Mouse (Mus musculus): ENCODE measurements around the gene Rgl2.

The Rgl2 gene

GRCm38 (mm10) chr17:33908331-33909076, 20.8 kb upstream of the Rgl2 start:
- Histone ChIP-seq H3K9me3 (ENCODE audit: low read length) (no peaks in the 10 kb centered on the region), H3K36me3 (ENCODE audit: insufficient read depth, low read length) (peaks cover 38% of the 10 kb centered on the region), H3K4me1 (replicated peaks; ENCODE audit: low read depth, low read length) (peaks cover 60% of the 10 kb centered on the region), H3K4me3 (replicated peaks; ENCODE audit: low read length) (peak overlapping the region; percentile 98), H3K27me3 (ENCODE audit: insufficient read depth, low read length) (no peaks in the 10 kb centered on the region)
- TF ChIP-seq NANOG (IDR thresholded peaks at IDR 0.05; ENCODE audit: borderline replicate concordance, low read length) = no peak
- TF ChIP-seq POU5F1 (IDR thresholded peaks at IDR 0.05; ENCODE audit: borderline replicate concordance, low read length) = no peak
- no peak for TF ChIP-seq CTCF (conservative IDR thresholded peaks at IDR 0.05; ENCODE audit: low read length)

GRCm38 (mm10) chr17:33909077-33909868, 20.1 kb upstream of the Rgl2 start, which contains the start of gene Daxx:
Gene Daxx (plus strand): TSS chr17:33909414.
- H3K4me3 ChIP-seq (replicated peaks; ENCODE audit: low read length) = peak within 1 kb of the TSS; percentile 98
- H3K9me3 ChIP-seq (ENCODE audit: low read length) = no peaks in the 10 kb centered on the region
- TF ChIP-seq NANOG (IDR thresholded peaks at IDR 0.05; ENCODE audit: borderline replicate concordance, low read length) = no peak
- TF ChIP-seq CTCF (conservative IDR thresholded peaks at IDR 0.05; ENCODE audit: low read length) = no peak
- no peak for TF ChIP-seq POU5F1 (IDR thresholded peaks at IDR 0.05; ENCODE audit: borderline replicate concordance, low read length)
- H3K4me1 ChIP-seq (replicated peaks; ENCODE audit: low read depth, low read length) = peaks cover 60% of the 10 kb centered on the region
- no peaks in the 10 kb centered on the region for H3K27me3 ChIP-seq (ENCODE audit: insufficient read depth, low read length)
- peaks cover 45% of the 10 kb centered on the region for H3K36me3 ChIP-seq (ENCODE audit: insufficient read depth, low read length)

DNA sequence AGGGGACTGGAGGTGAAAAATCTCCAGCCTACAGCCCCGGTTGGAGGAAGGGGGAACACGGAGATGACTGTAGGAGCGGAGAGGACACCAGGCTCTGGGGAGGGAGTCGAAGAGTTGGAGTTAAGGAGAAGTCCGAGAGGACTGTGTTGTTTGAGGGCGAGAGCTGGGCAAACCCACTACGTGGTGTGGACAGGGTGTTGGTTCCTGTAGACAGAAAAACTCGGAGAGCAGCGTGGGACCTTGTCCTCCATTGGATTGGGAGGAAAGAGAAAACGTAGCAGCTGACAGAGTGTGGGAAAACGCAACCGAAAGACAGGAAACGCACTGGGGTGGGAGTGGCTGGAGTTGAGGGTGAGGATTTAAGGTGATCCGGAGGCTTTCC, 19.5 kb upstream of the Rgl2 start:
- peak overlapping the region; percentile 98 for H3K4me3 ChIP-seq (replicated peaks; ENCODE audit: low read length)

GRCm38 (mm10) chr17:33910346-33911051, 18.8 kb upstream of the Rgl2 start:
- Histone ChIP-seq H3K9me3 (ENCODE audit: low read length) (no peaks in the 10 kb centered on the region), H3K4me3 (replicated peaks; ENCODE audit: low read length) (peak overlapping the region; percentile 98), H3K27me3 (ENCODE audit: insufficient read depth, low read length) (no peaks in the 10 kb centered on the region), H3K4me1 (replicated peaks; ENCODE audit: low read depth, low read length) (peaks cover 70% of the 10 kb centered on the region), H3K36me3 (ENCODE audit: insufficient read depth, low read length) (peaks cover 56% of the 10 kb centered on the region)
- TF ChIP-seq POU5F1 (IDR thresholded peaks at IDR 0.05; ENCODE audit: borderline replicate concordance, low read length) (no peak), NANOG (IDR thresholded peaks at IDR 0.05; ENCODE audit: borderline replicate concordance, low read length) (no peak), CTCF (conservative IDR thresholded peaks at IDR 0.05; ENCODE audit: low read length) (no peak)

More for the DNA sequence above, 19.5 kb upstream of the Rgl2 start:
- H3K4me1 ChIP-seq (replicated peaks; ENCODE audit: low read depth, low read length) = peaks cover 66% of the 10 kb centered on the region
- TF ChIP-seq CTCF (conservative IDR thresholded peaks at IDR 0.05; ENCODE audit: low read length) = no peak
- TF ChIP-seq POU5F1 (IDR thresholded peaks at IDR 0.05; ENCODE audit: borderline replicate concordance, low read length) = no peak
- no peak for TF ChIP-seq NANOG (IDR thresholded peaks at IDR 0.05; ENCODE audit: borderline replicate concordance, low read length)
- H3K9me3 ChIP-seq (ENCODE audit: low read length) = no peaks in the 10 kb centered on the region
- H3K27me3 ChIP-seq (ENCODE audit: insufficient read depth, low read length) = no peaks in the 10 kb centered on the region
- H3K36me3 ChIP-seq (ENCODE audit: insufficient read depth, low read length) = peaks cover 51% of the 10 kb centered on the region

DNA sequence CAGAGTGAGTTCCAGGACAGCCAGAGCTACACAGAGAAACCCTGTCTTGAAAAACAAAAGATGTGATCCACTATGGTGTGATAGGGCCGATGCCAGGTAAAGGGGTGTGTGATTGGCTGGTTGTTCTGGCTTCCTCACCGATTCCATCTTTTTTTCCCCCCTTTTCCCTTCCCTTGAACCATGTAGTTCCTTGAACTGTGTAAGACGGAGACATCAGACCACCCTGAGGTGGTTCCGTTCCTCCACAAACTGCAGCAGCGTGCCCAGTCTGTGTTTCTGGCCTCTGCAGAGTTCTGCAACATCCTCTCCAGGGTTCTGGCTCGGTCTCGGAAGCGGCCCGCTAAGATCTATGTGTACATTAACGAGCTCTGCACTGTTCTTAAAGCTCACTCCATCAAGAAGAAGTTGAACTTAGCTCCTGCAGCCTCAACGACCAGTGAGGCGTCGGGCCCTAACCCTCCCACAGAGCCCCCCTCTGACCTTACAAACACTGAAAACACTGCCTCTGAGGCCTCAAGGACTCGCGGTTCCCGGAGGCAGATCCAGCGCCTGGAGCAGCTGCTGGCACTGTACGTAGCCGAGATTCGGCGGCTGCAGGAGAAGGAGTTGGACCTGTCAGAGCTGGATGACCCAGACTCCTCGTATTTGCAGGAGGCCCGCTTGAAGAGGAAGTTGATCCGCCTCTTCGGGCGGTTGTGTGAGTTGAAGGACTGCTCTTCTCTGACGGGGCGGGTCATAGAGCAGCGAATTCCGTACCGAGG, 18.1 kb upstream of the Rgl2 start:
- Histone ChIP-seq H3K27me3 (ENCODE audit: insufficient read depth, low read length) (no peaks in the 10 kb centered on the region), H3K4me1 (replicated peaks; ENCODE audit: low read depth, low read length) (peaks cover 69% of the 10 kb centered on the region), H3K4me3 (replicated peaks; ENCODE audit: low read length) (peak overlapping the region; percentile 98), H3K36me3 (ENCODE audit: insufficient read depth, low read length) (peaks cover 56% of the 10 kb centered on the region), H3K9me3 (ENCODE audit: low read length) (no peaks in the 10 kb centered on the region)
- TF ChIP-seq POU5F1 (IDR thresholded peaks at IDR 0.05; ENCODE audit: borderline replicate concordance, low read length) (no peak), NANOG (IDR thresholded peaks at IDR 0.05; ENCODE audit: borderline replicate concordance, low read length) (no peak), CTCF (conservative IDR thresholded peaks at IDR 0.05; ENCODE audit: low read length) (no peak)

DNA sequence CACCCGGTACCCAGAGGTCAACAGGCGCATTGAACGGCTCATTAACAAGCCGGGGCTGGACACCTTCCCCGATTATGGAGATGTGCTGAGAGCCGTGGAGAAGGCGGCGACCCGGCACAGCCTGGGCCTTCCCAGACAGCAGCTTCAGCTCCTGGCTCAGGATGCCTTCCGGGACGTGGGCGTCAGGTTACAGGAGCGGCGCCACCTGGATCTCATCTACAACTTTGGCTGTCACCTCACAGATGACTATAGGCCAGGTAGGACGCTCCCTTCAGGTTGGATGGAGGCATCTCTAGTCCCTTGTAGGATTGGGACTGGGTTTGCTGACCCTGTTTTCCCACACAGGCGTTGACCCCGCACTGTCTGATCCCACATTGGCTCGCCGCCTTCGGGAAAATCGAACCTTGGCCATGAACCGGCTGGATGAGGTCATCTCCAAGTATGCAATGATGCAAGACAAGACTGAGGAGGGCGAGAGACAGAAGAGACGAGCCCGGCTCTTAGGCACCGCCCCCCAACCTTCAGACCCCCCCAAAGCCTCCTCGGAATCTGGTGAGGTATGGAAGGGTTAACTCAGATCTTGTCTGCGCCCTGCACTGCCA, 17.4 kb upstream of the Rgl2 start:
- TF ChIP-seq NANOG (IDR thresholded peaks at IDR 0.05; ENCODE audit: borderline replicate concordance, low read length) (no peak), POU5F1 (IDR thresholded peaks at IDR 0.05; ENCODE audit: borderline replicate concordance, low read length) (no peak), CTCF (conservative IDR thresholded peaks at IDR 0.05; ENCODE audit: low read length) (no peak)
- Histone ChIP-seq H3K36me3 (ENCODE audit: insufficient read depth, low read length) (peaks cover 54% of the 10 kb centered on the region), H3K4me3 (replicated peaks; ENCODE audit: low read length) (peak overlapping the region; percentile 98), H3K9me3 (ENCODE audit: low read length) (no peaks in the 10 kb centered on the region), H3K27me3 (ENCODE audit: insufficient read depth, low read length) (no peaks in the 10 kb centered on the region), H3K4me1 (replicated peaks; ENCODE audit: low read depth, low read length) (peaks cover 69% of the 10 kb centered on the region)

GRCm38 (mm10) chr17:33913264-33913663, 16.1 kb upstream of the Rgl2 start:
- peaks cover 67% of the 10 kb centered on the region for H3K36me3 ChIP-seq (ENCODE audit: insufficient read depth, low read length)
- peaks cover 71% of the 10 kb centered on the region for H3K4me1 ChIP-seq (replicated peaks; ENCODE audit: low read depth, low read length)
- H3K9me3 ChIP-seq (ENCODE audit: low read length) = no peaks in the 10 kb centered on the region
- peak overlapping the region; percentile 80 for H3K4me3 ChIP-seq (replicated peaks; ENCODE audit: low read length)
- TF ChIP-seq POU5F1 (IDR thresholded peaks at IDR 0.05; ENCODE audit: borderline replicate concordance, low read length) (no peak), CTCF (conservative IDR thresholded peaks at IDR 0.05; ENCODE audit: low read length) (no peak), NANOG (IDR thresholded peaks at IDR 0.05; ENCODE audit: borderline replicate concordance, low read length) (no peak)
- H3K27me3 ChIP-seq (ENCODE audit: insufficient read depth, low read length) = no peaks in the 10 kb centered on the region
